ENCODE assay signal across 8 mouse cellular contexts in genomic region chr17:69076747-69077543, GRCm38 (mm10). TPM values are rescaled to one million over a fixed set of nuclear protein-coding genes. Genes with fewer than 3 reads are reported as not detected.
A peak's percentile ranks its signal among the peaks of the same experiment; 100 is the strongest.
DNase-seq lines count a peak whose midpoint lies in the region; ATAC-seq and TF ChIP-seq lines count a peak whose summit lies in the region.

No protein-coding gene starts in this region.

- DNase-seq in heart, postnatal 4 days: no peak
- DNase-seq in cerebellum, adult 2 months: peak; percentile 43 to 63
- peak; percentile 3 to 21 for DNase-seq in kidney, postnatal 4 days
- no peak for DNase-seq in c-Kit-positive CD71-positive TER-119-positive erythroid progenitor cells, embryonic 14.5 days (ENCODE audit: low spot score)

- WGBS in heart, embryonic 11.5 days (ENCODE audit: insufficient replicate concordance): 2% methylated on average over 23 of the region's 25 CpGs
- WGBS in cerebellum, adult 2 months: 5% methylated on average over 25 of the region's 25 CpGs
- WGBS in heart, embryonic 16.5 days: 6% methylated on average over 25 of the region's 25 CpGs
- WGBS in midbrain, embryonic 16.5 days: 1% methylated on average over 25 of the region's 25 CpGs

- H3K9ac ChIP-seq in heart, embryonic 11.5 days (ENCODE audit: low read depth, low read length): peak overlapping the region; percentile 56; the same call in 1 of the 2 replicates
- H3K9ac ChIP-seq in heart, embryonic 16.5 days (ENCODE audit: low read length): no peak overlapping the region
- H3K9ac ChIP-seq in midbrain, embryonic 16.5 days (ENCODE audit: low read depth, low read length): peak overlapping the region; percentile 74

- peak overlapping the region; percentile 99 for H3K4me2 ChIP-seq in heart, embryonic 11.5 days
- peak overlapping the region; percentile 99 for H3K4me2 ChIP-seq in heart, embryonic 16.5 days (ENCODE audit: low read depth, low read length)
- H3K4me2 ChIP-seq in midbrain, embryonic 16.5 days (ENCODE audit: low read length): peak overlapping the region; percentile 97

- H3K9me3 ChIP-seq in heart, embryonic 11.5 days (replicated peaks; ENCODE audit: control insufficient read depth, low read length): no peaks in the 10 kb centered on the region
- H3K9me3 ChIP-seq in heart, embryonic 16.5 days (replicated peaks; ENCODE audit: control insufficient read depth, low read length): no peaks in the 10 kb centered on the region
- no peaks in the 10 kb centered on the region for H3K9me3 ChIP-seq in midbrain, embryonic 16.5 days (replicated peaks; ENCODE audit: control insufficient read depth, low read length, poor library complexity, severe bottlenecking)

- H3K4me3 ChIP-seq in heart, embryonic 11.5 days (ENCODE audit: low read depth, low read length): peak overlapping the region; percentile 61
- H3K4me3 ChIP-seq in cerebellum, adult 2 months (replicated peaks; ENCODE audit: insufficient read depth, low read depth, low read length): peak overlapping the region; percentile 94
- peak overlapping the region; percentile 65 for H3K4me3 ChIP-seq in heart, embryonic 16.5 days (ENCODE audit: low read length)
- H3K4me3 ChIP-seq in midbrain, embryonic 16.5 days (ENCODE audit: low read depth, low read length): peak overlapping the region; percentile 67

- ATAC-seq in heart, embryonic 11.5 days (replicated peaks; ENCODE audit: insufficient number of reproducible peaks, low FRiP score, low TSS enrichment): 0 out of 2 replicates have a peak, but pooled peaks have one; percentile 6
- no peak for ATAC-seq in heart, embryonic 16.5 days (replicated peaks; ENCODE audit: extremely low read depth, insufficient read depth, low FRiP score)
- ATAC-seq in midbrain, embryonic 16.5 days: no peak
- no peak for ATAC-seq in megakaryocyte, adult 5-6 weeks (ENCODE audit: poor library complexity, severe bottlenecking)

- no peak for TF ChIP-seq CTCF in cerebellum, adult 2 months (IDR thresholded peaks at IDR 0.05; ENCODE audit: borderline replicate concordance, insufficient read depth, low read depth, low read length)

- no peak for TF ChIP-seq POLR2A in cerebellum, adult 2 months (IDR thresholded peaks at IDR 0.05; ENCODE audit: borderline replicate concordance, insufficient read depth, low read length)

- H3K27ac ChIP-seq in heart, embryonic 11.5 days (ENCODE audit: low read depth, low read length): no peak overlapping the region
- H3K27ac ChIP-seq in cerebellum, adult 2 months (ENCODE audit: insufficient read depth, low read length): peak overlapping the region; percentile 83
- H3K27ac ChIP-seq in heart, embryonic 16.5 days (ENCODE audit: low read length): no peak overlapping the region
- H3K27ac ChIP-seq in midbrain, embryonic 16.5 days (ENCODE audit: low read length): no peak overlapping the region

- H3K27me3 ChIP-seq in heart, embryonic 11.5 days (ENCODE audit: control insufficient read depth, insufficient read depth, low read length): peaks cover 32% of the 10 kb centered on the region
- no peaks in the 10 kb centered on the region for H3K27me3 ChIP-seq in cerebellum, adult 2 months (ENCODE audit: control insufficient read depth, insufficient read depth, low read length)
- peaks cover 31% of the 10 kb centered on the region for H3K27me3 ChIP-seq in heart, embryonic 16.5 days (ENCODE audit: control insufficient read depth, insufficient read depth, low read length)
- peaks cover 6% of the 10 kb centered on the region for H3K27me3 ChIP-seq in midbrain, embryonic 16.5 days (ENCODE audit: control insufficient read depth, insufficient read depth, low read depth, low read length)

- H3K36me3 ChIP-seq in heart, embryonic 11.5 days (ENCODE audit: control insufficient read depth, insufficient read depth, low read length): no peaks in the 10 kb centered on the region
- no peaks in the 10 kb centered on the region for H3K36me3 ChIP-seq in heart, embryonic 16.5 days (ENCODE audit: control insufficient read depth, insufficient read depth)
- H3K36me3 ChIP-seq in midbrain, embryonic 16.5 days (ENCODE audit: control insufficient read depth, insufficient read depth, low read length): no peaks in the 10 kb centered on the region

- H3K4me1 ChIP-seq in heart, embryonic 11.5 days (ENCODE audit: control insufficient read depth, insufficient read depth, low read length): peaks cover 5% of the 10 kb centered on the region; the same call in 1 of the 2 replicates
- H3K4me1 ChIP-seq in cerebellum, adult 2 months (ENCODE audit: control insufficient read depth, insufficient read depth, low read length): peaks cover 2% of the 10 kb centered on the region; the same call in 1 of the 2 replicates
- peaks cover 7% of the 10 kb centered on the region; the same call in 1 of the 2 replicates for H3K4me1 ChIP-seq in heart, embryonic 16.5 days (ENCODE audit: control insufficient read depth, insufficient read depth, low read length)
- peaks cover 7% of the 10 kb centered on the region; the same call in 1 of the 2 replicates for H3K4me1 ChIP-seq in midbrain, embryonic 16.5 days (ENCODE audit: control insufficient read depth, insufficient read depth, low read length)

RNA-seq across cellular contexts. Expression of gene Epb41l3, which starts 1.5 kb away (rescaled TPM):
- polyA plus RNA-seq in heart, embryonic 11.5 days (2014; fragmentation: Nextera tagmentation; extraction: Ambion mirVana): 118 and 139 TPM in 2 replicates
- 10 to 100 TPM; 55.1 to 58.5 TPM for total RNA-seq in heart, postnatal 4 days (2021)
- polyA plus RNA-seq in cerebellum, adult 2 months (2012; rRNA removed): 236 and 247 TPM in 2 replicates
- polyA plus RNA-seq in heart, embryonic 16.5 days (2015; fragmentation: Nextera tagmentation; extraction: Ambion mirVana): 94.6 TPM in 2 replicates
- 77.7 and 78.8 TPM in 2 replicates for polyA plus RNA-seq in midbrain, embryonic 16.5 days (2015; fragmentation: Nextera tagmentation; extraction: Ambion mirVana)
- total RNA-seq in megakaryocyte, adult 5-6 weeks (2015): 2.4 and 2.6 TPM in 2 replicates
- 0.70 and 3.9 TPM in 2 replicates for total RNA-seq in megakaryocyte, adult 5-6 weeks (2017)

Comparison
In these comparisons a context has a peak if more than half of its experiments do, and no peak if none do; other contexts are left out.
1. DNase-seq: peak in cerebellum, adult 2 months (2 of 2) and kidney, postnatal 4 days (2 of 2); none in heart, postnatal 4 days (single experiment) and c-Kit-positive CD71-positive TER-119-positive erythroid progenitor cells, embryonic 14.5 days (single experiment).
2. Peak in every context shown above with its lines, with median percentiles within 50 percentile points of each other: H3K4me2 ChIP-seq and H3K4me3 ChIP-seq.